Mouse (Mus musculus): Measurements from ENCODE around the gene Ifitm1.
A peak's percentile ranks its signal among the peaks of the same experiment; 100 is the strongest.
"Not testable (repeated sequence)": the region's sequence is repeated elsewhere in the genome, so short reads cannot be mapped to it uniquely, and the experiment has no call there.

The Ifitm1 gene

GRCm38 (mm10) chr7:140974940-140975339 is 7.9 kb downstream of the Ifitm1 start:
- no peak for DNase-seq (ENCODE audit: low spot score in 2 of 2)

GRCm38 (mm10) chr7:140975465-140975864 is 8.4 kb downstream of the Ifitm1 start:
- no peak for DNase-seq (ENCODE audit: low spot score in 2 of 2)

- not testable (repeated sequence) for DNase-seq (ENCODE audit: low spot score in 2 of 2)
These were observed 9.7 kb downstream of the Ifitm1 start for GRCm38 (mm10) chr7:140976720-140977119.

DNA sequence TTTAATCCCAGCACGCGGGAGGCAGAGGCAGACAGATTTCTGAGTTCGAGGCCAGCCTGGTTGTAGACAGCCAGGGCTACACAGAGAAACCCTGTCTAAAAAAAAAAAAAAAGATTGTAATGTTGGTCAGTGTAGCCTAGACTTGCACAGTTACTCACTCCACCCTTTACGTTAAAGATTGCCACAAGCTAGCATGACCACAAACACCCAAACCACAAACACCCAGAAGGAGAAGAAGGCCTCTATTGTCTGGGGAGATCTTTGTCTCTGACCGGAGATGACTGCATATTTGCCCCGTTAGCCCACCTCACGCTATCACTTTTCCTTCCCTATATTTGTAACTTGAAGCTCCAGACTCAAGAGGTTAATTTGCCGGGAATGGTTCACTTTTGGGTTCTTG is 14.7 kb downstream of the Ifitm1 start:
- DNase-seq (ENCODE audit: low spot score in 2 of 2) = no peak

GRCm38 (mm10) chr7:140982971-140983370 is 15.9 kb downstream of the Ifitm1 start:
- DNase-seq (ENCODE audit: low spot score in 2 of 2) = no peak

GRCm38 (mm10) chr7:140987182-140988138 is 20.4 kb downstream of the Ifitm1 start:
- peak; percentile 34 to 40 for DNase-seq (ENCODE audit: low spot score in 2 of 2)

DNA sequence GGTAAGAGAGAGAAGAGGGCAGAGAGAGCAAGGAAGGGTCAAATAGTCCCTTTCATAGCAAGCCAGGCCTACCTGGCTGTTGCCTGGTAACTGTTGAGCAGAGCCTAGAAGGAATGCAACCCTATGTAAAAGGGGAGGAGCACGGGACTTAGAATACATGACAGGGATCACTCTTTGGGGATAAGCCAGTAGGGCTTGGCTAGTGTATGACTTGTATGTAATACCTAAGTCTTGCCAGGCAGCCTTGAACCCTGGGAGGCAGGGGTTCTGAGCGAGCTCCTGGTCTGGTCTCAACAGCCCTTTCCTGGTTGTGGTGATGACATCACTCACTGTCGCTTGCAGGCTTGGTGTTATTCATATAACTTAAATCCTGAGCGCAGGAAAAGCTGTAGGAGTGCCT is 22.0 kb downstream of the Ifitm1 start:
- no peak for DNase-seq (ENCODE audit: low spot score in 2 of 2)

- DNase-seq (ENCODE audit: low spot score in 2 of 2) = no peak
These were observed 23.2 kb downstream of the Ifitm1 start for GRCm38 (mm10) chr7:140990185-140990584.

DNA sequence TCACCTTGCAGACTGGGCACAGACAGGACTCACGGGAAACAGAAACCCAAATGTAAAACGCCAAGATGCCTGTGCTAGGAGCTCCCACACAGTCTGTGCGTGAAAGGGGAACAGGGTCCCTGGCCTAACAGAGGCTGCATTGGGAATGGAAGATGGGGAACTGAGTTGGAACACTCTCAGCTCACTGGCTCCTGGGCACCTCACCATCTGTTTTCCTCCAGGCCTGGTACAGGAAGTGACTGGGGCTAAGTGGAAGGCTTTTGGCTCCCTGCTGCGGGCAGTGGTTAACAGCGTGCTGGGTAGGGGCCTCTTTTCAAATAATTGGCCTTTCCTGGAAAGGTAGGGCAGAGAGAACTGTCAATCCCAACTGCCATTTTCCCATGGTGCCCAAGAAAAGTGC is 23.6 kb downstream of the Ifitm1 start:
- DNase-seq (ENCODE audit: low spot score in 2 of 2) = no peak

DNA sequence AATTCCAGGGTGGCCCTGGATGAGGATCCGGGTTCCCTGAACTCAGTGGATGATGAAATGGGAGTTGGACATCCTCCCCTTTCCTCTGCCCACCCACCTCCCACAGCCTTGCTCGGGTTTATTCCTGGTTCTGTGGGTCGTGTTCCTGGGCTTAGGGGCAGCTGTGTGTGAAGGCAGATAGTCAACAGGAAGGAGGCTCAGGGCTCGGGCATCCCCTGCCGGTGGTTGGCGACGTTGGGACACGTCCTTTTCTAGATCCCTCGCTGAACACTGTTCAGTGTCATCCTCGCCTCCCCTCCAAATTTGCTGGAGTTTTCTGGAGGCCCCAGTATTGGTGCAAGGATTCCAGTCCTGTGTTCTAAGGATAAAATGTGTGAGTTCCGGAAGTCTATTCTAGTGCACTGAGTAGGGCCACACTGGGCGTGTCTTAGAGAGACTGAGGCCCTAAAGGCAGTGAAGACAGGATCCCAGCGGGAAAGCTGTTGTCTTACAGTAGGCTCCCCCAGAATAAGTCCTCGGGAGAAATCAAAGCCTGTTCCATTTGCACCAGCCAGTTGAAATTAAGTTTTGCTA is 24.2 kb downstream of the Ifitm1 start:
- no peak for DNase-seq (ENCODE audit: low spot score in 2 of 2)

DNA sequence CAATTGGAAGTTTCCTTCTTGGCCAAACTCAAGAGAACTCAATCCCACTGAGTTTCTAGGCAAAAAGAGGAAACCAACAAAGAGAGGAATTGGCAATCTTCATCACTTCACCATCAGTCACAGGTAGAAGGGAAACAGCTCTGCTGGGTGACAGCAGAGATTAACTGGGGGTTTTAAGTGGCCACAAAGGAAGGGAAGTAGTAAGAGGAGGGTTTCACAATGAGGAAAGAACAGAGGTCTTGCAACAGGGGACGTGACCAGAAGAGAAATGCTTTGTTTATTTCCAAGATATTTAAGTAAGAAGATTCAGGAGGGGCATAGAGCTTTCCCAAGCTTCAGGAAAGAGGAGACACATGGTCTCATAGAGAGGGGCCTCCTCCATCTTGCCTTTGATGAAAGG is 30.8 kb downstream of the Ifitm1 start:
- DNase-seq (ENCODE audit: low spot score in 2 of 2) = no peak

DNA sequence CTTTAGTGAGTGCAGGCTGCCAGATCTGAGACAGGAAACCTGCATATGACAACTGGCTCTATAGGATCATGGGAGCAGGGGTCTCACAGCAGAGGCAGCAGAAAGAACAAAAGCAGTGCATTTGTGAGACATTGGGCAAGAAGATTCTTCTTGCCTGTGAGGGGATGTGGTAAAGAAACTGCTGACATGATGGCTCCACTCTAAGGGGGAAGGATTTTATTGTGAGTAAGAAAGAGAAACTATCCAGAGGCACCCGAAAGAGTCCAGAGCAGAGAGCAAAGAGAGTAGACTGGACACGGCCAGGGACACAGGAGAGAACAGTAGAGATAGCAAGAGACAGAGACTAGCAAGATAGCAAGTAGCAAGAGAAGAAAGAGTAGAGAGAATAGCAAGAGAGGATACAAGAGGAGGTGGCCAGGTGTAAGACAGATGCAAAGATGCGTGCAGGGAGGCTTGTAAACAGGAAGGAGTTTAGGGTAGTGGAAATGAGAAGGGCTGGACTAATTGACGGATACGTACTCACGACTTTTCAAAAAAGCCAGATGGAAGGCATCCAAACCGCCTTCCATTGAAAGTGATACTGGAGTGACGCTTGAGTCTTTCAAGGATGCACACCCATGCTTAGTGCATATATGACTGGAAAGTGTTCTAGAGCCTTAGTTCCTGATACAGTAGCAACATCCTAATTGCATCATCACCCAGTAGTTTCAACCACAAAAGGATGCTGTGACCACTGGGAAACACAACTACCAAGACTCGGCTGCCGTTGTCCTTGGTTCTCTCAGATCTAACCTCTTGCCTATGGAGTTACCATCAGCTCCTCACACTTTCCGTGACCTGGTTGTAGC is 32.1 kb downstream of the Ifitm1 start:
- DNase-seq (ENCODE audit: low spot score in 2 of 2) = no peak

GRCm38 (mm10) chr7:141000881-141001708 is 34.1 kb downstream of the Ifitm1 start:
- DNase-seq (ENCODE audit: low spot score in 2 of 2) = no peak

DNA sequence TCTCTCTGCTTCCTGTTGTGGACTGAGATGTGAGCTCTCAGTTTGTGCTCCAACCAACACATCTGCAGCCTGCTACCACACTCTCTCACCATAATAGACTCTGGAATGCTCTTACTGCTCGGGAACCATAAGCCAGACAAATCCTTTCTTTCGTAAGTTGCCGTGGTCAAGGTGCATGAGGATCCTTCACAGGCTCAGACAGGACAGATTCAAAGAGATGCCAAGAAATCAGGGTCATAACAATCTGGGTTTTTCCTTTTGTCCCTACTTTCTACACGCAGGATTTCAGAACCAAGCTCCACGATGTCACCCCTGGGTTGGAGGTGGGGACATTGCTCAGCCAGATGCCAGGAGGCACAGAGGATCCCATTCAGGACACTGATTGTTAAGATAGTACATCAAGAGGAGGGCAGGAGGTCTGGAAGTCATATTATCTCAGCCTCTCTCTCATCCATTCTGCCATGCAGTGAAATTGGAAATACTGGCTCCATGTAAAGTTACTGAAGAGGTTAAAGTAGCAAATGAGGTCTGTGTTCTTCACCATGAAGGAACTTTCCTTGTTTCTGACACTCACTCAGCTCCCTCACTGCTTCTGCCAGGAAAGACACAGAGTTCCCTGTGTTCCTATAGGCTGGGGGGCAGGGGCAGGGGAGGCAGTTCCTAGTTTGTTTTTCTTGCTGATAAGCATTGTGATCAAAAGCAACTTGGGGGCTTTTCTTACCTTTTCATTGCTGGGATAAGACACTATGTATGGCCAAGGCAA is 36.4 kb downstream of the Ifitm1 start:
- no peak for DNase-seq (ENCODE audit: low spot score in 2 of 2)

DNA sequence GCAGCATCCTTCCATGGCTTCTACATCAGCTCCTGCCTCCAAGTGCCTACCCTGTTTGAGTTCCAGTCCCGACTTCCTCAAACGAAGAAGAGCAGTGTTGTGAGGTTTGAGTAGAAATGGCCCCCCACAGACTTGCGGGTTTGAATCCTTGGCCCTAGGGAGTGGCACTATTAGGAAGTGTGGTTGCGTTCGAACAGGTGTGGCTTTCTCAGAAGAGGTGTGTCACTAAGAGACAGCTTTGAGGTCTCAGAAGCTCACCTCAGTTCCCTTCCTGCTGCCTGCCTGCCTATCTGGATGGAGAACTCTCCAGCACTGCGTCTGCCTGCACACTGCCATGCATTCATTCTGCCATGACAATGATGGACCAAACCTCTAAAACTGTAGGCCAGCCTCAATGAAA is 39.4 kb downstream of the Ifitm1 start:
- DNase-seq (ENCODE audit: low spot score in 2 of 2) = no peak

GRCm38 (mm10) chr7:141006914-141007313 is 39.9 kb downstream of the Ifitm1 start:
- peak; percentile 65 to 69 for DNase-seq (ENCODE audit: low spot score in 2 of 2)

GRCm38 (mm10) chr7:141008312-141008761 is 41.3 kb downstream of the Ifitm1 start:
- DNase-seq (ENCODE audit: low spot score in 2 of 2) = no peak

DNA sequence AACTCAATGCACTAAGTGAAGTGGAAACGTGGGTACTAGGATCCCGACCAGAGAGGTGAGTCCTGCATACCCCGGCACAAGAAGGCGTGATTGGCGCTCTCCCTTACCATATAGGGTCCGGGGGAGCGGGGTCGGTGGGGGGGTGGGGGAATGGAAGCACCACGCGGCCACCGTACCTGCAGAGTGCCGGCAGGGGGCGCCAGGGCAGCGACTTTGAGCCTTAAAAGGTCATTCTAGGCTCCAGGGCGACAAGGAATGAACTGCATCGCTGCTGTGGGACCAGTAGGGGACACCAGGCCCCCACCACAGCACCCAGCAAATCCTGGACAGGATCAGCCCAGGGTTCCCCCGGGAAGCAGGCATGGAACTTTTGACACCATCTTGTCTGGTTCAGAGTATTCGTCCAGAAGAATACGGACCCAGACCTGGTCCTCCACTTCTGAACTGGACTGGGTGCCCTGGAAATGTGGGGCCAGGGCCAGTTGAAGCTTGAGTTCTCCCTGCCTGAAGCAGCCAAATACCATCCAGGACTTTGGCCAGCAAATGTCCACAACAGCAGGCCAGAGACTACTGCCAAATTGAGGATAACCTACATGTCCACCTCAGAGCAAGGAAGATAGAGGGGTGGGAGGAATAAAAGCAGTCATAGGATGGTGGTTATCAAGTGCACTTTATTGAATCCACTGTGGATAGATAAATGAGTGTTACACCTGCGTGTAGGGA is 42.1 kb downstream of the Ifitm1 start:
- DNase-seq (ENCODE audit: low spot score in 2 of 2) = peak; percentile 44 to 58

DNA sequence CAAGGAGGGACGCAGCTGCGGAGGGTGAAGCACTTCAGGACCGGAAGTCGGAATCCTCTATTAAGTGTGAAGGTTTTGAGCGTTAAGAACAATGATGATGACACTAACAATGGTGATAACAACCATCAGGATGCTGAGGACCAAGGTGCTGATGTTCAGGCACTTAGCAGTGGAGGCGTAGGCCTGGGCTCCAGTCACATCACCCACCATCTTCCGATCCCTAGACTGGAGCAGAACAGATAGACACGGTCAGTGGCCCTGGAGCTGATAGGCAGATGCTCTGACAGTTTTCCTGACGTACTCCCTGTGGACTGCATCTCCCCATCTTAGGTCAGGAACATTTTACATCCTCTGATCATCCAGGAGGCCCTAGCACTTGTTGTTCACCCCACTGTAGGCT is 42.6 kb downstream of the Ifitm1 start:
- DNase-seq (ENCODE audit: low spot score in 2 of 2) = no peak

- DNase-seq (ENCODE audit: low spot score in 2 of 2) = no peak
These were observed 43.6 kb downstream of the Ifitm1 start, which contains the start of gene Ifitm3 for GRCm38 (mm10) chr7:141010593-141010992. Ifitm3 (minus strand) TSS chr7:141010770.
